Mouse (Mus musculus) T-helper 2 cell (primary cell): ENCODE measurements at regions not wholly inside any gene's neighbourhood (a gene's known extent, or its start where the extent isn't known, plus 50 kb on each side); places are given as distances from the start of the nearest gene placed in this dataset.

ENCODE experiments used
- in situ Hi-C: fragments of 300-600 bp; cut with MboI, MseI; formaldehyde crosslinking; loops from one replicate; pipeline ENCODE4 v1.15.1; 2025; ENCODE audit warnings: high pct_unique_total_duplicates

GRCm38 (mm10) chr1:129219098-129219497 is 54.0 kb upstream of the Thsd7b start:
- in situ Hi-C loops, result no loop called here

- in situ Hi-C loops, result no loop called here
Observed at GRCm38 (mm10) chr1:129208806-129209205, 64.3 kb upstream of the Thsd7b start.

- in situ Hi-C loops, result no loop called here
Observed at GRCm38 (mm10) chr1:129208406-129208805, 64.7 kb upstream of the Thsd7b start.

DNA sequence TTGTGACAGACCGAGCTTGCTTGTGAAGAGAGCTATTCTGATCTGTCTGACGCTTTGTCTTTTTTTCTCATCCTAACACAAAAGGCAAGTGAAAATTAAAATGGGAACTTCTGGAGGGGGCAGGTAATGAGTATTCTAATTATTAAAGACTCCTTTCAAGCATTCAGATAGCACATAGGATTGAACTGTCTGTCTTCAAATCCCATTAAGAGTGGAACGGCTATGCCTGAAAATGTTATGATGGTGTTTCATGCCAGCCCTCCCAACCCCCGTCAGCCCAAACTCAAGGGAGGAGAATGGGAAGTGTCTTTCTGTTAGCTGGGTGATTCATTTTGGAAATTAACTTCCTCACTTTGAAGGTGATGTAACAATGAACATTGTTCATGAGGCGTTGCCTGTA is 65.4 kb upstream of the Thsd7b start:
- in situ Hi-C loops, result no loop called here

DNA sequence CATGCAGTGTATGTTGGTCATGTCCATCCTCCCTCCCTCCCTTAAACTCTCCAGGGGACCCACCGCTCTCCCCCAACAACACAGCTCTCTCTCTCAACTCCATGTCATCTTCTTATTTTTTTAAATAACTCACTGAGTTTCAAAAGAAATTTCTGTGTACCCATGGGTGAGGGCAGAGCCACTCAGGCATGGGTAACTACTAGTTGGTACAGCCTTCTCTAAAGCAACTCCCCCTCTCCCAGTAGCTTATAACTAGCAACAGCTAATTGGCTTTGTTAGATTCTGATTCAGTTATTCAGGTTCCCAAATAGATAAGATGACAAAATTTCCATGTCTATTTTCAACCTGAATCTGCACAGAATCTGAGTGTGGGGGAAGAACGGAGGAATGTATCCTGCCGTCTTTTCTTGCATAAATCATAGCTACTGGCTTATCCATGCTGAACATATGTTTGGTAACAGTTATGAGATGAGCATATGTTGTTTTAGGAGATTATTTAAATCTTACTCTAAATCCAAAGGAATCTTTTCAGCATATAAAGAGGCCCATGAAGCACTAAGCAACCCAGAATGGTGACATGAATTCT is 92.8 kb upstream of the Thsd7b start:
- in situ Hi-C loops, result no loop called here

- in situ Hi-C loops, result no loop called here
Observed at GRCm38 (mm10) chr1:129169936-129170335, 103.2 kb upstream of the Thsd7b start.

DNA sequence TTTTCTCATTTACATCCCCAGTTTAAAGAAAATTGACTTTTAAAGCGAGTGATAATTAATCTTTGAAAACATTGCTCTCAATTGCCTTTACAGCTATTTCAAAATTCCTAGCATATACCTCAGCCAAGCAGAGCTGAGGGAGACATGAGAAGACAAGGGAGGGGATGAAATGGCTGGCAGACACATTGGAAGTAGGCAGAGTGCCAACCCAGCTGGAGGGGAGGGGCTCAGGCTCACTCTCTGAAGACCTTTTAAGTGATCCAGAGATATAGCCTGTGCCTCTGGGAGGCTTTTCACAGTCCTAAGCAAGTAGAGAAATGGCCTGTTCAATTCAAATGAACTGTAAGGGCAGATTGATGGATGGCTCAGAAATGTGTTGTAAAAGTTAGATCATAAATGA is 122.5 kb upstream of the Thsd7b start:
- in situ Hi-C loops, result no loop called here

GRCm38 (mm10) chr1:129148733-129149388 is 124.2 kb upstream of the Thsd7b start:
- in situ Hi-C loops, result no loop called here

DNA sequence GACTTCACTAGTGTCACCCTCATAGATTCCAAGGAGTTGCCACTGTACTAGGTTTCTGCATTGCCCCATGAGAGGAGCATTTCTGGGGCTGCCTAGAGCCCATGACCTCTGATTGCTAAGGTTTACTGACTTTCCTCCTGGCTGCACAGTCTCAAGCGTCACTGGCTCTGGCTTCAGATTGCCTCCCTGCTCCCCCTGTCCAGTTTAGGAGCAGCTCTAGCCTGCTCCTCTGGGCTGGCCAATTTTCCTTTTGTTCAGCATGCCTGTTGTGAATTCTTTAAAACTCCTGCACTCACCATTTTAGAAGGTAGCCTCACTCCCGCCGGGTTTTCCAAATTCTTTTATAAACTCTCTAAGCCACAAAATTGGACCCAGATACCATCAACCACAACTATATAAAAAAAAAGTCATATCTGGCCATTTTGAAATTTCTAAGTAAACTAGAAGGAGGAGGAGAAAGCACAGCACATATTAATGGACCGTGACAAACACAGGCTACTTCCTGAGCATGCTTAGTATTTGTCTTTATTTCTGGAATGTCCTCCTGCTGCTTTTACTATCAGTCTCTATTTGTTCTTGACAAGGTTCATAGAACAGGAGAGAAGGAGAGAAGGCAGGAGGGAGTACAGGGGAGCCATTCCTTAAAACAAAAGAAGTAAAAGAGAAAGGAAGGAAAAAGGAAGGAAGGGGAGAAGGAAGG is 126.6 kb upstream of the Thsd7b start:
- in situ Hi-C loops, result no loop called here

- in situ Hi-C loops, result no loop called here
Observed at GRCm38 (mm10) chr1:129138783-129139182, 134.3 kb upstream of the Thsd7b start.

DNA sequence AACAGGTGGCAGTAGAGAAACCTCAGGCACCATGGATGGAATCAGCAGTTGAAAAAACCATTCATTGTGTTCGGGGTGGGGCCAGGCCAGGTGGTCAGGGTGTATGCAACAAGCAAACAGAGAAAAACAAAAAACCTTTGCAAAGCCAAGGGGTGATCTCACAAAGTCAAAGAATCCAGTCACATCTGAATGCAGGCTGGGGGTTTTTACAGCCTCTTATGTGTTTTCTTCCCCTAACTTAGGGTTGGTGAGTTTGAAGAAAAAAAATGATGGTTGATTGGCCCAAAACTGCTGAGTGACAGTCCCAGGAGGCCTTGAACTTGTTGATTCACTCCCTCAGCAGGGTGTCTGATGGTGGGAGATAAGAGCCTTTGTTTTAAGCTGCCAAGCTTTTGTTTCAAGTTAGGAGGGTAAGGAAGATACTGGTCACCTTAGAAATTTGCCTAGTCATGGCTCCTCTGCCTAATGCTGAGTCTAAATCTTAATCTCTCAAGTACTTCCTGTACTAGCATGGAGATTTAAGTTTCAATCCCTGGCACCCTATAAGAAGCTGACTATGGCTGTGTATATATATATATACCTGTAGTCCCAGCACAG is 166.0 kb upstream of the Thsd7b start:
- in situ Hi-C loops, result no loop called here

- in situ Hi-C loops, result no loop called here
Observed at GRCm38 (mm10) chr1:129100997-129101396, 172.1 kb upstream of the Thsd7b start.

GRCm38 (mm10) chr1:129078274-129078673 is 194.8 kb upstream of the Thsd7b start:
- in situ Hi-C loops, result no loop called here

DNA sequence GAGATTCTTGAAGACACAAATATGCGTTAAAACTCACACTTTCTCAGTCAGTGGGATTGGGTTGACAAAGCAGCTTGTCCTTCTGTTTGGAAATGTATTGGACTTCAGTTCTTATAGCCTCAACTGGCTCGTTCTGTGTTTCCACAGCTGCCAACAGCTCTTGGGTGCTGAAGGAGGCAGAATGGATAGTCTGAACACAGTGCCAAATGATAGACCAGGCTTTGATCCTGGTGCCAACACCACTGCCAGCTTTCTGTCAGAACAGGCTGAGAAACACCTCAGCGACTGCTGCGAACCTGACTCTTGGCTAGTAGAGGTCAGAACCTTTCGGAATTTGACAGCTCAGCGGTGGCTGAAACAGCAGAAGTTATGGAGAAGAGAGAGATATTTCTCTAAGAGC is 215.9 kb upstream of the Thsd7b start:
- in situ Hi-C loops, result no loop called here

GRCm38 (mm10) chr1:129055252-129055651 is 217.8 kb upstream of the Thsd7b start:
- in situ Hi-C loops, result no loop called here

- in situ Hi-C loops, result no loop called here
Observed at GRCm38 (mm10) chr1:129033707-129034106, 239.4 kb upstream of the Thsd7b start.

DNA sequence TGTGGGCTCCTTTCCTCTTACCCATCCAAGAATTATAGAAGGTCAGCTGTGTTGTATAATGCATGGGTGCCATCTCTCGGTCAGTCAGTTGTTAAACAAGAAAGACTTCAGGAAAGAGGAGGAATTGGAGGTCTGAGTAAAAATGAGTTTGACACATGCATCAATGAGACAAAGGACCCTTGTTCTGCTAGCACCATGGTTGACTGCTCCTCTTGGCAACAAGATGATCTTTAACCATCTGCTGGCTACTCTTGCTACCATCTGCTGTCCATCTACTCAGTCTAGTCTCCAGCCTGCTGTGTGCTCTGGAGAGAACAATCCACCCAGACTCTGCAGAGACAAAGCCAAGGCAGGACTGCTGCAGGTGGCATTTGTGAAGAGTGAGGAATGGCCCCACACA is 267.2 kb upstream of the Thsd7b start:
- in situ Hi-C loops, result loop anchor here (5.0 kb wide), 1 partner anchor 59 kb away; no protein-coding TSS in a partner anchor

- in situ Hi-C loops, result no loop called here
Observed at GRCm38 (mm10) chr1:129002286-129002685, 270.8 kb upstream of the Thsd7b start.

DNA sequence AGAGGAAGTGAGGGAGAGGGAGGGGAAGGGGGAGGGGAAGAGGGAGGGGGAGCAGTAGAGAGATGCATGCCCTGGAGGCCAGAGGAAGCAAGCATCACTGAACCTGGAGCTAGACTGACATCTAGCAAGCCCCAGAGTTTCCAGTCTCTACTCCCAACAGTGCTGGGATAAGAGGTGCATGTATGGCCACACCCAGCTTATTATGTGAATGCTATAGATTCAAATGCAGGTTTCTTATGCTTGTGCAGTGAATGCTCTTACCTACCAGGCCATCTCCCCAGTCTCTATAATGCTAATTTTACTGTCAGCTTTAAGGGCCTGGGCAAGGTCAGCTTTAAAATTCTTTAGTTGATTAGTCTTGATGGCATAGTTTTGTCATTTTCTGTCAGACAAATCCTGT is 271.3 kb upstream of the Thsd7b start:
- in situ Hi-C loops, result no loop called here

- in situ Hi-C loops, result no loop called here
Observed at GRCm38 (mm10) chr1:128999741-129000517, 273.2 kb upstream of the Thsd7b start.

GRCm38 (mm10) chr1:128994655-128995054 is 278.4 kb upstream of the Thsd7b start:
- in situ Hi-C loops, result no loop called here

DNA sequence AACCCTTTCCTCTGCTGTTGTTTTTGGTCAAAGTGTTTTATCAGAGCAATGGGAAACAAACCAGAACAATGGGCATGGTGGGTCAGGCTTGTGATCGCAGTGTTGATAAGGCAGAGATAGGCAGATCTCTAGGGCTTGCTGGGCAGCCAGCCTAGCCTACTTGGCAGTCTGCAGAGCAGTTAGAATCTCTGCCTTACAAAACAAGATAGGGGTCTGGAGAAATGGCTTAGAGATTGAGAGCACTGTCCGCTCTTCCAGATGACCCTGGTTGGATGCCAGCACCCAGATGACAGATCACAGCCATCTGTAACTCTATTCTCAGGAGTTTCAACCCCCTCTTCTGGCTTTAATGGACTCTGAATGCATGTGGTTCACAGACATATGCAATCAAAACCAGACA is 289.7 kb upstream of the Thsd7b start:
- in situ Hi-C loops, result no loop called here
